Mouse (Mus musculus) embryonic facial prominence, embryonic 11.5 days (tissue): ENCODE results near the gene Ntf5. TPM values are rescaled to one million over a fixed set of nuclear protein-coding genes. Genes with fewer than 3 reads are reported as not detected.
A peak's percentile ranks its signal among the peaks of the same experiment; 100 is the strongest.

Experiments
- ATAC-seq: fragments of 200-750 bp; cut with Nextera tagmentation; replicated peaks from 2 replicates; pipeline ENCODE4 v1.8.0; 2017; ENCODE audit warnings: low read depth; ENCODE audit not compliant: insufficient number of reproducible peaks, low FRiP score, low TSS enrichment
- DNase-seq: peaks from one replicate; pipeline ENCODE4 v3.0.0-alpha.2; 2015; ENCODE audit warnings: low spot score
- H3K27ac ChIP-seq: fragments of 300-500 bp; sonication (generic); replicated peaks from 2 replicates; pipeline ENCODE4 v1.5.1; 2014; ENCODE audit warnings: mild to moderate bottlenecking, low read depth, low read length, control low read depth
- H3K27me3 ChIP-seq: fragments of 300-500 bp; sonication (generic); 2 replicates; pipeline ENCODE4 v1.6.1; 2014; ENCODE audit warnings: mild to moderate bottlenecking, low read length, moderate library complexity, mixed read lengths; ENCODE audit not compliant: control insufficient read depth, insufficient read depth
- H3K36me3 ChIP-seq: fragments of 300-500 bp; sonication (generic); replicated peaks from 2 replicates; pipeline ENCODE4 v1.6.1; 2014; ENCODE audit warnings: low read depth, mild to moderate bottlenecking, low read length, moderate library complexity, mixed read lengths; ENCODE audit not compliant: control insufficient read depth, insufficient read depth
- H3K4me1 ChIP-seq: fragments of 300-500 bp; sonication (generic); 2 replicates; pipeline ENCODE4 v1.6.1; 2014; ENCODE audit warnings: low read length, mixed read lengths; ENCODE audit not compliant: control insufficient read depth, insufficient read depth
- H3K4me2 ChIP-seq: fragments of 300-500 bp; sonication (generic); 2 replicates; pipeline ENCODE4 v1.6.1; 2014; ENCODE audit warnings: low read depth, mild to moderate bottlenecking, control low read depth, low read length, moderate library complexity
- H3K4me3 ChIP-seq: fragments of 300-500 bp; sonication (generic); 2 replicates; pipeline ENCODE4 v1.5.1; 2014; ENCODE audit warnings: low read depth, low read length, control low read depth
- H3K9ac ChIP-seq: fragments of 300-500 bp; sonication (generic); replicated peaks from 2 replicates; pipeline ENCODE4 v1.6.1; 2014; ENCODE audit warnings: mild to moderate bottlenecking, control low read depth, low read length
- H3K9me3 ChIP-seq: fragments of 300-500 bp; sonication (generic); replicated peaks from 2 replicates; pipeline ENCODE4 v1.6.1; 2016; ENCODE audit warnings: mild to moderate bottlenecking, low read length, inconsistent platforms, mixed read lengths; ENCODE audit not compliant: control insufficient read depth
- WGBS: fragments of 180-500 bp; shearing (Covaris S2); extraction: QIAGEN DNeasy Blood & Tissue Kit; methylation state at CpG from one replicate; pipeline ENCODE4 v1.1.7; 2014; 5-methylcytosine and 5-hydroxymethylcytosine counted together
- microRNA-seq: library from miRNA; unstranded; fragments of <30 nt; microRNA quantifications from one replicate; pipeline ENCODE4, GENCODE M21; 2016; ENCODE audit warnings: borderline number of aligned reads
- polyA plus RNA-seq: library from polyadenylated mRNA; unstranded; fragments of >200 nt; fragmentation: Nextera tagmentation; extraction: Ambion mirVana; gene quantifications from 2 replicates; pipeline ENCODE4 v1.2.1, GENCODE M21; 2014

Ntf5 gene
- polyA plus RNA-seq, 1 experiment from 2014 or later = 5.1 TPM

DNA sequence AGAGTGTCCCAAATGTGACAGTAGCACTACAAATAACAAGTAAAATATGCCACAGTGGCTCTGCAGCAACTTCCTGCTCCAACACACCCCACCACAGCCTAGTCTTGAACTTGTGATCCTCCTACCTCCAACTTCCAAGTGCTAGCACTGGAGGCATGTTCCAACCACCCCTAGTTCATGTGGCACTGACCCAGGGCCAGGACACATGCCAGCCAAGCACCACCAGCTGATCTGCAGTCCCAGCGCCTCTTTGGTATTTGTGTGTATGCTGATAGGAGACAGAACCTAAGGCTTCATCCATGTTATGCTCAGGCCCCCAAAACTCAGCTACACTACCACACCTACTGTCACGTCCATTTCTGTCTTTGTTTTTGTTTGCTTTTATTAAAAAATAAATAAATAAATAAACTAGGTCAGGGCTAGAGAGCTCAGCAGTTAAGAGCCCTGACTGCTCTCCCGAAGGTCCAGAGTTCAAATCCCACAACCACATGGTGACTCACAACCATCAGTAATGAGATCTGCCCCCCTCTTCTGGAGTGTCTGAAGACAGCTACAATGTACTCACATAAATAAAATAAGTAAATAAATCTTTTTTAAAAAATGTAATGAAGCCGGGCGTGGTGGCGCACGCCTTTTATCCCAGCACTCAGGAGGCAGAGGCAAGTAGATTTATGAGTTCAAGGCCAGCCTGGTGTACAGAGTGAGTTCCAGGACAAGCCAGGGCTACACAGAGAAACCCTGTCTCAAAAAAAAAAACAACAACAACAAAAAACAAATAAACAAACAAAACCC, 50.7 kb downstream of the Ntf5 start:
- Histone ChIP-seq H3K4me2 (no peak overlapping the region), H3K27ac (no peak overlapping the region), H3K4me3 (no peak overlapping the region), H3K36me3 (peaks cover 4% of the 10 kb centered on the region), H3K9me3 (no peaks in the 10 kb centered on the region), H3K9ac (no peak overlapping the region), H3K27me3 (no peaks in the 10 kb centered on the region), H3K4me1 (peaks cover 4% of the 10 kb centered on the region)
- 93% methylated on average over 7 of the region's 7 CpGs for WGBS
- DNase-seq (no peak), ATAC-seq (no peak)

DNA sequence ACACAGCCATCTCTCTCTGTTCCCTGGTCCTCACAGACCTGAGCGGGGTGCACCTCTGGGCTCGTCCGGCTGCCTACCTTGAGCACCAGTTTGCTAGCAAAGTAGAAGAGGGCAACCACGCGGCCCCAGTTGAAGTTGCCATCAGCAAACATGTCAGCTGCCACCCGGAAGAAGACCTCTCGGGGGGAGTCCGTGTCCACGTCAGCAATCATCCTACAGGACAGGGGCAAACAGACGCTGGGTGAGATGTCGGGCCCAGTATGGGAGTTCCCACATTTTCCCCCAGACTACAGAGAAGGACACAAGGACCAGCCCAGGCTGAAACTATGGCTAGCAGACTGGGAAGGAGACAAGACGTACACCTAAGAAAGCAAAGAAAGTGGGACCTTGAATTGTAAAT, 51.6 kb downstream of the Ntf5 start:
- H3K27ac ChIP-seq = no peak overlapping the region
- no peak for ATAC-seq
- no peak overlapping the region for H3K4me3 ChIP-seq

DNA sequence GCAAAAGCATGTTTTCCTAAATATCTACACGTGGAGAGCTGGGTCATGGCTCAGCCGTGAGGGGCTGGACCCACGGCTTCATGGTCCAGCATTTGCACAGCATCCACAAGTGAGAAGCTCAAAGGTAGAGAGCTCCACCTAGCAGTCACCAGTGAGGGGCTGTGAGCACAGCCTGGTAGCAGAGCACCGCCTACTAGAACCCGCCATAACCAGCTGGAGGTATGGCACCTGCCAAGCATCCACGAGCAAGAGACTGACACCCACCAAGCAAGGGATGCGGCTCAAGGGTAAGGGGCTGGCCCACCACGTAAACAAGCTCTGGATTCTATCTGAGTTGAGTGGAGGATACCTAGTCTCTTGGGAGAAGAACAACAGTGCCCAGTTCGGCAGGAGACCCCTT, 52.1 kb downstream of the Ntf5 start:
- 79% methylated on average over 9 of the region's 9 CpGs for WGBS
- ATAC-seq (no peak), DNase-seq (no peak)
- H3K9me3 ChIP-seq = no peaks in the 10 kb centered on the region
- no peaks in the 10 kb centered on the region for H3K27me3 ChIP-seq
- H3K4me3 ChIP-seq = peak overlapping the region; percentile 86
- no peak overlapping the region for H3K27ac ChIP-seq
- peaks cover 4% of the 10 kb centered on the region for H3K36me3 ChIP-seq
- peak overlapping the region; percentile 90 for H3K4me2 ChIP-seq
- peak overlapping the region; percentile 84; the same call in 1 of the 2 replicates for H3K9ac ChIP-seq
- peaks cover 4% of the 10 kb centered on the region for H3K4me1 ChIP-seq

More for the DNA sequence above, 51.6 kb downstream of the Ntf5 start:
- WGBS = 93% methylated on average over 12 of the region's 12 CpGs
- Histone ChIP-seq H3K9me3 (no peaks in the 10 kb centered on the region), H3K9ac (0 out of 2 replicates have a peak overlapping the region, but pooled peaks have one; percentile 84), H3K36me3 (peaks cover 4% of the 10 kb centered on the region), H3K4me1 (peaks cover 4% of the 10 kb centered on the region), H3K4me2 (no peak overlapping the region), H3K27me3 (no peaks in the 10 kb centered on the region)
- DNase-seq = no peak

DNA sequence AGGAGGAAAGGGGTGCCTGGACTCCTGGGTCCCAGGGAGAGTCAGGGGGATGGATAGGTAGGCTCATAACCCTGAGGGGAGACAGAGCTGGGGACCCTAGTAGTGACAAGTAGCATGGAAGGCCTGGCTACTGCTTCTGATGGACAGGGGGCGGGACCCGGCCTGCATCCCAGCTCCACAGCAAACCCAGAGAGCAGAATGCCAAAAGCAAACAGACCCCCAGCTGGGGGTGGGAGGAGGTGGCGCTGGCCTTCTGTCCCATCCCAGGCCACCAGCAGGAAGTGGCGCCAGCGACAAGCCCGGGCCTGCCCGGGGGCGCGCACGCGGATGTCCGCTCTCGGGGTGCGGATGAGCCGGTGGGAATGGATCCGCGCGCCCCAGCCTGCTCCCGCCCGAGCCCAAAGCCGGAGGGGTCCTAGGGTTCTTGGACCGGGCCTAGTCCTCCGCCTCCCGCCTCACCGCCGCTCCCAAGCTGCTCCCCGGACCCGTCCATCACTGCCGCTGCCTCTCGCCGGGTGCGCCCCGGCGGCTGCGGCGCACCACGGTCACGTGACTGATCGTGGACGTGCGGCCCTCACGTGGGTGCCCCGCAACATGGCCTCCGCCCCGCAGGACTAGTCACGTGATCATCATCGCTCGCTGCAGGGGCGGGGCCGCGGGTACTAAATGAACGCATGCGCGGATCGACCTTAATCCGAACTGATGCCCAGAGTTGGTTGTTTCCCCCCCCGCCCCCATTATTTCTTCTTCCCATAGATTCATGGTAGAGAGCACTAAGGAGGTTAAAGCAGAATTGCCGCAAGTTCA, 53.0 kb downstream of the Ntf5 start, which contains the start of gene Bax:
TSS of gene Bax (minus strand) at position 616 of the 807 bp plus-strand sequence.
- H3K9ac ChIP-seq = peak within 1 kb of the TSS; percentile 84
- no peaks in the 10 kb centered on the region for H3K9me3 ChIP-seq
- WGBS = under 1% methylated on average over 55 of the region's 58 CpGs
- H3K4me2 ChIP-seq = peak within 1 kb of the TSS; percentile 90
- H3K4me1 ChIP-seq = peaks cover 4% of the 10 kb centered on the region
- H3K27ac ChIP-seq = no peak within 1 kb of the TSS; the same call in 1 of the 2 replicates
- H3K4me3 ChIP-seq = peak within 1 kb of the TSS; percentile 86
- no peaks in the 10 kb centered on the region for H3K27me3 ChIP-seq
- H3K36me3 ChIP-seq = peaks cover 4% of the 10 kb centered on the region
- peak; percentile 66 for ATAC-seq
- DNase-seq = peak; percentile 99

Small RNAs within 50 kb of the gene (microRNA-seq; reads per million reads assigned to microRNA genes)
- not detected for gene Gm22133

Other genes with a start within 250 kb of the Ntf5 start
- 1.1 and 1.6 TPM in 2 replicates for gene Slc17a7, start 249.7 kb upstream of the Ntf5 start, polyA plus RNA-seq
- 0.52 and 0.81 TPM in 2 replicates for gene Gfy, start 234.1 kb upstream of the Ntf5 start, polyA plus RNA-seq
- gene Pth2, start 232.7 kb upstream of the Ntf5 start, polyA plus RNA-seq = not detected in 2 replicates
- 0.41 and 0.42 TPM in 2 replicates for gene Ccdc155, start 208.8 kb upstream of the Ntf5 start, polyA plus RNA-seq
- 1.8 and 2.3 TPM in 2 replicates for gene Dkkl1, start 201.5 kb upstream of the Ntf5 start, polyA plus RNA-seq
- gene Tead2, start 197.9 kb upstream of the Ntf5 start, polyA plus RNA-seq = 276 and 285 TPM in 2 replicates
- gene Cd37, start 174.6 kb upstream of the Ntf5 start, polyA plus RNA-seq = 0.86 and 1.1 TPM in 2 replicates
- gene Slc6a16, start 172.6 kb upstream of the Ntf5 start, polyA plus RNA-seq = 0.21 TPM in 1 of 2 replicates, not detected in the other
- not detected in 2 replicates for gene Slc6a21, start 136.2 kb upstream of the Ntf5 start, polyA plus RNA-seq
- 5.0 and 7.2 TPM in 2 replicates for gene Trpm4, start 79.9 kb upstream of the Ntf5 start, polyA plus RNA-seq
- 0.33 and 0.34 TPM in 2 replicates for gene Hrc, start 78.4 kb upstream of the Ntf5 start, polyA plus RNA-seq
- 7.4 TPM in 2 replicates for gene Ppfia3, start 46.7 kb upstream of the Ntf5 start, polyA plus RNA-seq
- 0.77 and 0.86 TPM in 2 replicates for gene Lin7b, start 43.1 kb upstream of the Ntf5 start, polyA plus RNA-seq
- gene Snrnp70, start 18.0 kb upstream of the Ntf5 start, polyA plus RNA-seq = 71.6 and 75.0 TPM in 2 replicates
- gene Kcna7, start 8.0 kb upstream of the Ntf5 start, polyA plus RNA-seq = not detected in 2 replicates
- not detected in 2 replicates for gene Lhb, start 7.1 kb downstream of the Ntf5 start, polyA plus RNA-seq
- 28.7 and 30.7 TPM in 2 replicates for gene Gys1, start 21.1 kb downstream of the Ntf5 start, polyA plus RNA-seq
- 172 and 179 TPM in 2 replicates for gene Ruvbl2, start 24.4 kb downstream of the Ntf5 start, polyA plus RNA-seq
- gene Ftl1, start 46.2 kb downstream of the Ntf5 start, polyA plus RNA-seq = 4,830 and 5,123 TPM in 2 replicates
- gene Bax, start 53.2 kb downstream of the Ntf5 start, polyA plus RNA-seq = 151 and 168 TPM in 2 replicates
- 0.43 and 0.95 TPM in 2 replicates for gene Tulp2, start 68.2 kb downstream of the Ntf5 start, polyA plus RNA-seq
- not detected in 2 replicates for gene Gm45808, start 73.1 kb downstream of the Ntf5 start, polyA plus RNA-seq
- gene Dhdh, start 75.1 kb downstream of the Ntf5 start, polyA plus RNA-seq = 2.6 and 3.1 TPM in 2 replicates
- gene Nucb1, start 96.7 kb downstream of the Ntf5 start, polyA plus RNA-seq = 96.7 and 107 TPM in 2 replicates
- gene Ppp1r15a, start 112.6 kb downstream of the Ntf5 start, polyA plus RNA-seq = 19.8 and 20.3 TPM in 2 replicates
- gene Plekha4, start 112.6 kb downstream of the Ntf5 start, polyA plus RNA-seq = 0.62 and 1.3 TPM in 2 replicates
- 0.53 and 0.68 TPM in 2 replicates for gene Hsd17b14, start 141.2 kb downstream of the Ntf5 start, polyA plus RNA-seq
- 47.0 and 47.3 TPM in 2 replicates for gene Bcat2, start 156.5 kb downstream of the Ntf5 start, polyA plus RNA-seq
- gene Fgf21, start 201.8 kb downstream of the Ntf5 start, polyA plus RNA-seq = 0.22 TPM in 1 of 2 replicates, not detected in the other
- gene Fut1, start 203.6 kb downstream of the Ntf5 start, polyA plus RNA-seq = 0.38 TPM in 1 of 2 replicates, not detected in the other
- gene Izumo1, start 208.1 kb downstream of the Ntf5 start, polyA plus RNA-seq = 0.08 and 0.11 TPM in 2 replicates
- gene Rasip1, start 213.8 kb downstream of the Ntf5 start, polyA plus RNA-seq = 5.4 and 5.7 TPM in 2 replicates
- 1.4 and 1.8 TPM in 2 replicates for gene Mamstr, start 226.3 kb downstream of the Ntf5 start, polyA plus RNA-seq